Mouse (Mus musculus): Measurements from ENCODE around the gene Frmd4a. TPM values are rescaled to one million over a fixed set of nuclear protein-coding genes. Genes with fewer than 3 reads are reported as not detected.

Frmd4a gene
- total and polyA plus RNA-seq, 2 experiments from 2014 or later, result 42.5 to 60.2 TPM

DNA sequence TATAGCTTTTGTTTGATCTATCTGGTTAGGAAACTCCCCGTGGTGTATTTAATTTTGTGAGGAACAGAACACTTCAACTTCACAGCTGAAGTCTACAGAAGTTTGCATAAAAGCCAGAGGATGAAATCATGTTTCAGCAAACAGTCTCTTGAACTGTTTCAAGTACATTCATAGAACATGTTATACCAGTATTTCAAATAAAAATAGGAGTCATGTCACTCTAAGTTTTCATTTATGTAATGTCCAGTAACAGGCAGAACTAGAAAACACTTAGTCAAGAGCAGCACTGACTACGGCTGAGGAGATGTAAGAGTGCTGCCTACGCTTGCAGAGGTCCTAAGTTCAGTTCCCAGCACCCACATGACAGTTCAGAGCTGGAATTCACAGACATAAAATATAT is 609.4 kb downstream of the Frmd4a start:
- Histone ChIP-seq H3K4me2 (ENCODE audit: low read depth, low read length, poor library complexity, severe bottlenecking) (no peak overlapping the region), H3K9ac (replicated peaks; ENCODE audit: low read length, poor library complexity, severe bottlenecking) (no peak overlapping the region), H3K27me3 (ENCODE audit: insufficient read depth, low read length) (no peaks in the 10 kb centered on the region), H3K27ac (ENCODE audit: low read depth, low read length) (no peak overlapping the region), H3K36me3 (ENCODE audit: insufficient read depth, low read length) (peaks cover 19% of the 10 kb centered on the region), H3K9me3 (ENCODE audit: low read length) (no peaks in the 10 kb centered on the region), H3K4me3 (ENCODE audit: low read depth, low read length) (no peak overlapping the region), H3K4me1 (ENCODE audit: insufficient read depth, low read length) (no peaks in the 10 kb centered on the region)
- no peak for TF ChIP-seq CTCF (IDR thresholded peaks at IDR 0.05)
- WGBS, result 94% methylated on average over 3 of the region's 3 CpGs
- ATAC-seq (ENCODE audit: low FRiP score) (no peak), DNase-seq (ENCODE audit: low spot score) (no peak)

- no peak overlapping the region for H3K4me3 ChIP-seq (ENCODE audit: low read depth, low read length)
- H3K4me1 ChIP-seq (ENCODE audit: insufficient read depth, low read length), result no peaks in the 10 kb centered on the region
- no peak for TF ChIP-seq CTCF (IDR thresholded peaks at IDR 0.05)
- no peak overlapping the region for H3K4me2 ChIP-seq (ENCODE audit: low read depth, low read length, poor library complexity, severe bottlenecking)
- H3K36me3 ChIP-seq (ENCODE audit: insufficient read depth, low read length), result peaks cover 30% of the 10 kb centered on the region
- ATAC-seq (ENCODE audit: low FRiP score) (no peak), DNase-seq (ENCODE audit: low spot score) (no peak)
- H3K9ac ChIP-seq (replicated peaks; ENCODE audit: low read length, poor library complexity, severe bottlenecking), result no peak overlapping the region
- H3K27ac ChIP-seq (ENCODE audit: low read depth, low read length), result no peak overlapping the region
- H3K27me3 ChIP-seq (ENCODE audit: insufficient read depth, low read length), result no peaks in the 10 kb centered on the region
- 96% methylated on average over 2 of the region's 2 CpGs for WGBS
- no peaks in the 10 kb centered on the region for H3K9me3 ChIP-seq (ENCODE audit: low read length)
These were observed 611.4 kb downstream of the Frmd4a start for GRCm38 (mm10) chr2:4628920-4629319.

DNA sequence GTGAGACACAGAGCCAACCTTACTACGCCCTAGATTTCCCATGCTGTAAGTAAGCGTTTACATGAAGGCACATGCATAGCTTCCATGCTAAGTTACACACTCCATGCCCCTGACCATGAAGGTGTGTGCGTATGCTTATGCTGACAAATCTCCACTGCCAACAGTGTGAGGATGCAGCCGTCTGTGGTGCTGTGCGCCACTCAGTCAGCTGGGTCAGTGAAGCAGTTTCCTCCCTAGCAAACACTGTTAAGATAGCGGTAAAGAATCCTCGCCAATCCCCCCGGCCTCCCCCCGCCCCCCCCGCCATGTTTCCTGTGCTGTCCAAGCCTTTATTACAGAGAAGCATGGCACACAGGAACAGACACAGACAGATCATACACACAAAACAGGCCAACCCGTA is 612.0 kb downstream of the Frmd4a start:
- DNase-seq (ENCODE audit: low spot score), result no peak
- no peaks in the 10 kb centered on the region for H3K4me1 ChIP-seq (ENCODE audit: insufficient read depth, low read length)
- TF ChIP-seq CTCF (IDR thresholded peaks at IDR 0.05), result no peak
- H3K9ac ChIP-seq (replicated peaks; ENCODE audit: low read length, poor library complexity, severe bottlenecking), result no peak overlapping the region
- no peaks in the 10 kb centered on the region for H3K9me3 ChIP-seq (ENCODE audit: low read length)
- peaks cover 35% of the 10 kb centered on the region for H3K36me3 ChIP-seq (ENCODE audit: insufficient read depth, low read length)
- no peak overlapping the region for H3K4me3 ChIP-seq (ENCODE audit: low read depth, low read length)
- no peak overlapping the region for H3K4me2 ChIP-seq (ENCODE audit: low read depth, low read length, poor library complexity, severe bottlenecking)
- no peak for ATAC-seq (ENCODE audit: low FRiP score)
- H3K27me3 ChIP-seq (ENCODE audit: insufficient read depth, low read length), result no peaks in the 10 kb centered on the region
- WGBS, result 89% methylated on average over 11 of the region's 11 CpGs
- no peak overlapping the region for H3K27ac ChIP-seq (ENCODE audit: low read depth, low read length)

GRCm38 (mm10) chr2:4630197-4630835 is 612.8 kb downstream of the Frmd4a start:
- no peaks in the 10 kb centered on the region for H3K4me1 ChIP-seq (ENCODE audit: insufficient read depth, low read length)
- no peaks in the 10 kb centered on the region for H3K9me3 ChIP-seq (ENCODE audit: low read length)
- no peak overlapping the region for H3K27ac ChIP-seq (ENCODE audit: low read depth, low read length)
- no peak for TF ChIP-seq CTCF (IDR thresholded peaks at IDR 0.05)
- no peak for DNase-seq (ENCODE audit: low spot score)
- no peak overlapping the region for H3K4me2 ChIP-seq (ENCODE audit: low read depth, low read length, poor library complexity, severe bottlenecking)
- no peak overlapping the region for H3K4me3 ChIP-seq (ENCODE audit: low read depth, low read length)
- H3K36me3 ChIP-seq (ENCODE audit: insufficient read depth, low read length), result peaks cover 36% of the 10 kb centered on the region
- no peak for ATAC-seq (ENCODE audit: low FRiP score)
- H3K9ac ChIP-seq (replicated peaks; ENCODE audit: low read length, poor library complexity, severe bottlenecking), result no peak overlapping the region
- H3K27me3 ChIP-seq (ENCODE audit: insufficient read depth, low read length), result no peaks in the 10 kb centered on the region
- WGBS, result 96% methylated on average over 10 of the region's 10 CpGs

DNA sequence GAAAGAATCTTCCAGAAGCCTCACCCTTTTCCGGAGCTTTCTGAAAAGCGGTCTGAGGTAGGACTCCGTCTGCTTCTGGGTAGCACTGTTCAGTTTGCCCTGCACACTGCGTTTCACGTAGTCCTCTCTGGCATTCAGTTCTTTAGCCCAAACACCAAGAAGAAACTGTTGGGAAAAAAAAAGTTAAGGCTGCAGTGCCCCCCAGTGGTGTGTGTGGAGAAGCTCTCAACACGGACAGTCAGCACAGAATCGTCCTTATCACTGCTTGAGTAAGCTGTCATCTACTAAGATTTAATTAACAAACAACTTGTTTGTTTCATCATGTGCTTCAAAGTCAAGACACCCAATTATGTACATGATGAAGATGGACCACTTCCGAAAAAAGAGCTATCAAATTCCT is 618.3 kb downstream of the Frmd4a start:
- ATAC-seq (ENCODE audit: low FRiP score) (no peak), DNase-seq (ENCODE audit: low spot score) (peak; percentile 40)
- Histone ChIP-seq H3K36me3 (ENCODE audit: insufficient read depth, low read length) (peaks cover 57% of the 10 kb centered on the region), H3K4me3 (ENCODE audit: low read depth, low read length) (no peak overlapping the region), H3K27me3 (ENCODE audit: insufficient read depth, low read length) (no peaks in the 10 kb centered on the region), H3K9ac (replicated peaks; ENCODE audit: low read length, poor library complexity, severe bottlenecking) (no peak overlapping the region), H3K9me3 (ENCODE audit: low read length) (no peaks in the 10 kb centered on the region), H3K4me1 (ENCODE audit: insufficient read depth, low read length) (no peaks in the 10 kb centered on the region), H3K4me2 (ENCODE audit: low read depth, low read length, poor library complexity, severe bottlenecking) (no peak overlapping the region), H3K27ac (ENCODE audit: low read depth, low read length) (no peak overlapping the region)
- WGBS, result 89% methylated on average over 8 of the region's 8 CpGs
- TF ChIP-seq CTCF (IDR thresholded peaks at IDR 0.05), result peak; percentile 69

DNA sequence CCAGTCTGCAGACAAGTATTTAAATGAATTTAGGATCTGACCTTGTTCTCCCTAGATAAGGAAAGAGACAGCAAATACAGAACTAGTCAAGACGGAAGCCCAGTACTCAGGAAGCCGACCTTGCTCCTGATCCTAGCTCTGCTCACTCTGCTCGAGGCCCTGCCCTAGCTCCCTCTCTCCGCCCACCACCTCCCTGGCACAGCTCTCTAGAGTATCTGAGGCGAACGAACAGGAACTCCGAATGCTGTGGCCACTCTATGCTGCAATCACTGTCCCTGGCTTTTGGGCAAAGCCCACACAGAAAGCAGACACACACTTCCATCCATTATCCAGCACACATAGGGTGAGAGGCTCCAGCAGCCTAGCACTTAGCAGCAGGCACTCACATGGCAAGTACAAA is 619.1 kb downstream of the Frmd4a start:
- H3K4me3 ChIP-seq (ENCODE audit: low read depth, low read length), result no peak overlapping the region
- DNase-seq (ENCODE audit: low spot score) (no peak), ATAC-seq (ENCODE audit: low FRiP score) (no peak)
- 87% methylated on average over 7 of the region's 7 CpGs for WGBS
- no peaks in the 10 kb centered on the region for H3K27me3 ChIP-seq (ENCODE audit: insufficient read depth, low read length)
- peaks cover 58% of the 10 kb centered on the region for H3K36me3 ChIP-seq (ENCODE audit: insufficient read depth, low read length)
- H3K4me2 ChIP-seq (ENCODE audit: low read depth, low read length, poor library complexity, severe bottlenecking), result no peak overlapping the region
- H3K9me3 ChIP-seq (ENCODE audit: low read length), result no peaks in the 10 kb centered on the region
- H3K27ac ChIP-seq (ENCODE audit: low read depth, low read length), result no peak overlapping the region
- TF ChIP-seq CTCF (IDR thresholded peaks at IDR 0.05), result no peak
- H3K9ac ChIP-seq (replicated peaks; ENCODE audit: low read length, poor library complexity, severe bottlenecking), result no peak overlapping the region
- H3K4me1 ChIP-seq (ENCODE audit: insufficient read depth, low read length), result no peaks in the 10 kb centered on the region

All from midbrain, postnatal 0 days (tissue).